Mouse (Mus musculus): ENCODE measurements around the gene Carmil3. TPM values are rescaled to one million over a fixed set of nuclear protein-coding genes. Genes with fewer than 3 reads are reported as not detected.

The Carmil3 gene
- polyA plus RNA-seq, 1 experiment from 2014 or later = 46.2 TPM

- Histone ChIP-seq H3K4me1 (ENCODE audit: control insufficient read depth, insufficient read depth, low read length) (no peaks in the 10 kb centered on the region), H3K4me2 (ENCODE audit: low read depth, low read length) (no peak overlapping the region), H3K36me3 (ENCODE audit: control insufficient read depth, insufficient read depth, low read length) (no peaks in the 10 kb centered on the region), H3K27ac (ENCODE audit: low read depth, low read length) (no peak overlapping the region), H3K9me3 (ENCODE audit: control insufficient read depth, low read length) (no peaks in the 10 kb centered on the region), H3K27me3 (ENCODE audit: control insufficient read depth, insufficient read depth, low read length) (no peaks in the 10 kb centered on the region), H3K9ac (replicated peaks; ENCODE audit: low read depth, low read length) (no peak overlapping the region), H3K4me3 (ENCODE audit: low read depth, low read length) (no peak overlapping the region)
- no peak for ATAC-seq (ENCODE audit: low read depth)
- 88% methylated on average over 2 of the region's 2 CpGs for WGBS
These were observed 22.1 kb upstream of the Carmil3 start for GRCm38 (mm10) chr14:55468301-55468741.

GRCm38 (mm10) chr14:55469041-55469440 is 21.4 kb upstream of the Carmil3 start:
- Histone ChIP-seq H3K4me3 (ENCODE audit: low read depth, low read length) (no peak overlapping the region), H3K27me3 (ENCODE audit: control insufficient read depth, insufficient read depth, low read length) (no peaks in the 10 kb centered on the region), H3K9ac (replicated peaks; ENCODE audit: low read depth, low read length) (no peak overlapping the region), H3K4me2 (ENCODE audit: low read depth, low read length) (no peak overlapping the region), H3K27ac (ENCODE audit: low read depth, low read length) (no peak overlapping the region), H3K9me3 (ENCODE audit: control insufficient read depth, low read length) (no peaks in the 10 kb centered on the region), H3K36me3 (ENCODE audit: control insufficient read depth, insufficient read depth, low read length) (no peaks in the 10 kb centered on the region), H3K4me1 (ENCODE audit: control insufficient read depth, insufficient read depth, low read length) (no peaks in the 10 kb centered on the region)
- ATAC-seq (ENCODE audit: low read depth) = no peak
- 91% methylated on average over 2 of the region's 2 CpGs for WGBS

GRCm38 (mm10) chr14:55469821-55470220 is 20.6 kb upstream of the Carmil3 start:
- H3K27me3 ChIP-seq (ENCODE audit: control insufficient read depth, insufficient read depth, low read length) = no peaks in the 10 kb centered on the region
- H3K4me1 ChIP-seq (ENCODE audit: control insufficient read depth, insufficient read depth, low read length) = no peaks in the 10 kb centered on the region
- ATAC-seq (ENCODE audit: low read depth) = no peak
- no peaks in the 10 kb centered on the region for H3K36me3 ChIP-seq (ENCODE audit: control insufficient read depth, insufficient read depth, low read length)
- H3K4me2 ChIP-seq (ENCODE audit: low read depth, low read length) = no peak overlapping the region
- no peak overlapping the region for H3K27ac ChIP-seq (ENCODE audit: low read depth, low read length)
- H3K9me3 ChIP-seq (ENCODE audit: control insufficient read depth, low read length) = no peaks in the 10 kb centered on the region
- 91% methylated on average over 6 of the region's 6 CpGs for WGBS
- H3K4me3 ChIP-seq (ENCODE audit: low read depth, low read length) = no peak overlapping the region
- no peak overlapping the region for H3K9ac ChIP-seq (replicated peaks; ENCODE audit: low read depth, low read length)

GRCm38 (mm10) chr14:55470806-55471205 is 19.6 kb upstream of the Carmil3 start:
- no peaks in the 10 kb centered on the region for H3K27me3 ChIP-seq (ENCODE audit: control insufficient read depth, insufficient read depth, low read length)
- WGBS = 10% methylated on average over 10 of the region's 10 CpGs
- no peak overlapping the region for H3K27ac ChIP-seq (ENCODE audit: low read depth, low read length)
- no peak for ATAC-seq (ENCODE audit: low read depth)
- H3K9ac ChIP-seq (replicated peaks; ENCODE audit: low read depth, low read length) = no peak overlapping the region
- H3K36me3 ChIP-seq (ENCODE audit: control insufficient read depth, insufficient read depth, low read length) = no peaks in the 10 kb centered on the region
- no peak overlapping the region for H3K4me2 ChIP-seq (ENCODE audit: low read depth, low read length)
- H3K9me3 ChIP-seq (ENCODE audit: control insufficient read depth, low read length) = no peaks in the 10 kb centered on the region
- no peaks in the 10 kb centered on the region for H3K4me1 ChIP-seq (ENCODE audit: control insufficient read depth, insufficient read depth, low read length)
- H3K4me3 ChIP-seq (ENCODE audit: low read depth, low read length) = no peak overlapping the region

- no peaks in the 10 kb centered on the region for H3K27me3 ChIP-seq (ENCODE audit: control insufficient read depth, insufficient read depth, low read length)
- no peak overlapping the region for H3K9ac ChIP-seq (replicated peaks; ENCODE audit: low read depth, low read length)
- no peak overlapping the region for H3K4me2 ChIP-seq (ENCODE audit: low read depth, low read length)
- H3K36me3 ChIP-seq (ENCODE audit: control insufficient read depth, insufficient read depth, low read length) = no peaks in the 10 kb centered on the region
- no peaks in the 10 kb centered on the region for H3K4me1 ChIP-seq (ENCODE audit: control insufficient read depth, insufficient read depth, low read length)
- no peak overlapping the region for H3K4me3 ChIP-seq (ENCODE audit: low read depth, low read length)
- H3K9me3 ChIP-seq (ENCODE audit: control insufficient read depth, low read length) = no peaks in the 10 kb centered on the region
- H3K27ac ChIP-seq (ENCODE audit: low read depth, low read length) = no peak overlapping the region
- ATAC-seq (ENCODE audit: low read depth) = no peak
- WGBS = 49% methylated on average over 2 of the region's 2 CpGs
These were observed 14.8 kb upstream of the Carmil3 start for GRCm38 (mm10) chr14:55475654-55476053.

GRCm38 (mm10) chr14:55477421-55477820 is 13.0 kb upstream of the Carmil3 start:
- Histone ChIP-seq H3K9ac (replicated peaks; ENCODE audit: low read depth, low read length) (no peak overlapping the region), H3K27me3 (ENCODE audit: control insufficient read depth, insufficient read depth, low read length) (no peaks in the 10 kb centered on the region), H3K9me3 (ENCODE audit: control insufficient read depth, low read length) (no peaks in the 10 kb centered on the region), H3K27ac (ENCODE audit: low read depth, low read length) (no peak overlapping the region), H3K4me3 (ENCODE audit: low read depth, low read length) (no peak overlapping the region), H3K4me2 (ENCODE audit: low read depth, low read length) (no peak overlapping the region), H3K36me3 (ENCODE audit: control insufficient read depth, insufficient read depth, low read length) (no peaks in the 10 kb centered on the region), H3K4me1 (ENCODE audit: control insufficient read depth, insufficient read depth, low read length) (no peaks in the 10 kb centered on the region)
- 100% methylated on average over 1 of the region's 1 CpGs for WGBS
- no peak for ATAC-seq (ENCODE audit: low read depth)

GRCm38 (mm10) chr14:55477829-55478228 is 12.6 kb upstream of the Carmil3 start:
- 93% methylated on average over 5 of the region's 5 CpGs for WGBS
- no peak for ATAC-seq (ENCODE audit: low read depth)

GRCm38 (mm10) chr14:55478651-55479599 is 11.5 kb upstream of the Carmil3 start, which contains the start of gene Dhrs4:
TSS of gene Dhrs4 (plus strand) at chr14:55478758.
- Histone ChIP-seq H3K27me3 (ENCODE audit: control insufficient read depth, insufficient read depth, low read length) (no peaks in the 10 kb centered on the region), H3K9me3 (ENCODE audit: control insufficient read depth, low read length) (no peaks in the 10 kb centered on the region), H3K27ac (ENCODE audit: low read depth, low read length) (no peak within 1 kb of the TSS), H3K36me3 (ENCODE audit: control insufficient read depth, insufficient read depth, low read length) (no peaks in the 10 kb centered on the region), H3K4me3 (ENCODE audit: low read depth, low read length) (peak within 1 kb of the TSS; percentile 46), H3K4me2 (ENCODE audit: low read depth, low read length) (peak within 1 kb of the TSS; percentile 57), H3K9ac (replicated peaks; ENCODE audit: low read depth, low read length) (peak within 1 kb of the TSS; percentile 56), H3K4me1 (ENCODE audit: control insufficient read depth, insufficient read depth, low read length) (no peaks in the 10 kb centered on the region)
- peak; percentile 95 for ATAC-seq (ENCODE audit: low read depth)
- 1% methylated on average over 38 of the region's 38 CpGs for WGBS

More at GRCm38 (mm10) chr14:55477829-55478228, 12.6 kb upstream of the Carmil3 start:
- no peaks in the 10 kb centered on the region for H3K9me3 ChIP-seq (ENCODE audit: control insufficient read depth, low read length)
- no peak overlapping the region for H3K4me2 ChIP-seq (ENCODE audit: low read depth, low read length)
- no peaks in the 10 kb centered on the region for H3K36me3 ChIP-seq (ENCODE audit: control insufficient read depth, insufficient read depth, low read length)
- no peak overlapping the region for H3K27ac ChIP-seq (ENCODE audit: low read depth, low read length)
- H3K9ac ChIP-seq (replicated peaks; ENCODE audit: low read depth, low read length) = no peak overlapping the region
- H3K4me3 ChIP-seq (ENCODE audit: low read depth, low read length) = no peak overlapping the region; the same call in 1 of the 2 replicates
- H3K27me3 ChIP-seq (ENCODE audit: control insufficient read depth, insufficient read depth, low read length) = no peaks in the 10 kb centered on the region
- H3K4me1 ChIP-seq (ENCODE audit: control insufficient read depth, insufficient read depth, low read length) = no peaks in the 10 kb centered on the region

- no peak overlapping the region for H3K4me2 ChIP-seq (ENCODE audit: low read depth, low read length)
- WGBS = 90% methylated on average over 10 of the region's 10 CpGs
These were observed 10.8 kb upstream of the Carmil3 start for GRCm38 (mm10) chr14:55479629-55480028.

More at GRCm38 (mm10) chr14:55479629-55480028, 10.8 kb upstream of the Carmil3 start:
- Histone ChIP-seq H3K4me1 (ENCODE audit: control insufficient read depth, insufficient read depth, low read length) (no peaks in the 10 kb centered on the region), H3K9ac (replicated peaks; ENCODE audit: low read depth, low read length) (no peak overlapping the region), H3K27me3 (ENCODE audit: control insufficient read depth, insufficient read depth, low read length) (no peaks in the 10 kb centered on the region), H3K27ac (ENCODE audit: low read depth, low read length) (no peak overlapping the region), H3K9me3 (ENCODE audit: control insufficient read depth, low read length) (no peaks in the 10 kb centered on the region), H3K36me3 (ENCODE audit: control insufficient read depth, insufficient read depth, low read length) (no peaks in the 10 kb centered on the region), H3K4me3 (ENCODE audit: low read depth, low read length) (no peak overlapping the region)
- no peak for ATAC-seq (ENCODE audit: low read depth)

All from neural tube, embryonic 14.5 days (tissue).